Mouse (Mus musculus): Measurements from ENCODE around the gene Cdc42bpg. TPM values are rescaled to one million over a fixed set of nuclear protein-coding genes. Genes with fewer than 3 reads are reported as not detected.

Cdc42bpg gene
- total RNA-seq (2014; rRNA removed) = 3.1 and 6.0 TPM in 2 replicates
- 0.29 and 0.33 TPM in 2 replicates for polyA plus RNA-seq (2015; fragmentation: Nextera tagmentation; extraction: Ambion mirVana)

GRCm38 (mm10) chr19:6306137-6306551 is at the start of gene Cdc42bpg:
Gene Cdc42bpg, plus strand, starts transcription at chr19:6306456.
- peak within 1 kb of the TSS; percentile 65 for H3K4me2 ChIP-seq (ENCODE audit: low read depth, low read length)
- TF ChIP-seq CTCF (IDR thresholded peaks at IDR 0.05; ENCODE audit: low read depth) = no peak
- DNase-seq (ENCODE audit: low spot score) (peak; percentile 68), ATAC-seq (peak; percentile 73)
- peaks cover 7% of the 10 kb centered on the region; the same call in 1 of the 2 replicates for H3K4me1 ChIP-seq (ENCODE audit: insufficient read depth, low read length)
- no peaks in the 10 kb centered on the region for H3K36me3 ChIP-seq (ENCODE audit: insufficient read depth, low read length)
- peak within 1 kb of the TSS; percentile 15; the same call in 1 of the 2 replicates for H3K27ac ChIP-seq
- no peaks in the 10 kb centered on the region for H3K9me3 ChIP-seq (ENCODE audit: low read length)
- H3K4me3 ChIP-seq (ENCODE audit: low read length) = peak within 1 kb of the TSS; percentile 49
- H3K9ac ChIP-seq (replicated peaks; ENCODE audit: low read length) = peak within 1 kb of the TSS; percentile 60
- no peaks in the 10 kb centered on the region for H3K27me3 ChIP-seq (ENCODE audit: insufficient read depth, low read length)
- 2% methylated on average over 35 of the region's 38 CpGs for WGBS

GRCm38 (mm10) chr19:6260428-6260827 is 45.8 kb upstream of the Cdc42bpg start:
- Histone ChIP-seq H3K27me3 (ENCODE audit: insufficient read depth, low read length) (no peaks in the 10 kb centered on the region), H3K36me3 (ENCODE audit: insufficient read depth, low read length) (peaks cover 48% of the 10 kb centered on the region), H3K4me1 (ENCODE audit: insufficient read depth, low read length) (no peaks in the 10 kb centered on the region), H3K9ac (replicated peaks; ENCODE audit: low read length) (no peak overlapping the region), H3K27ac (no peak overlapping the region), H3K4me2 (ENCODE audit: low read depth, low read length) (no peak overlapping the region), H3K9me3 (ENCODE audit: low read length) (no peaks in the 10 kb centered on the region), H3K4me3 (ENCODE audit: low read length) (no peak overlapping the region)
- TF ChIP-seq CTCF (IDR thresholded peaks at IDR 0.05; ENCODE audit: low read depth) = peak; percentile 45; the same call in 1 of the 2 replicates
- 0 out of 2 replicates have a peak, but pooled peaks have one; percentile 18 for ATAC-seq
- WGBS = 72% methylated on average over 2 of the region's 2 CpGs
- DNase-seq (ENCODE audit: low spot score) = peak; percentile 44

GRCm38 (mm10) chr19:6260946-6261345 is 45.3 kb upstream of the Cdc42bpg start:
- TF ChIP-seq CTCF (IDR thresholded peaks at IDR 0.05; ENCODE audit: low read depth) = peak; percentile 53
- no peak overlapping the region for H3K9ac ChIP-seq (replicated peaks; ENCODE audit: low read length)
- WGBS = 80% methylated on average over 4 of the region's 4 CpGs

GRCm38 (mm10) chr19:6261379-6261778 is 44.9 kb upstream of the Cdc42bpg start:
- Histone ChIP-seq H3K4me3 (ENCODE audit: low read length) (no peak overlapping the region), H3K4me1 (ENCODE audit: insufficient read depth, low read length) (no peaks in the 10 kb centered on the region), H3K9me3 (ENCODE audit: low read length) (no peaks in the 10 kb centered on the region), H3K4me2 (ENCODE audit: low read depth, low read length) (no peak overlapping the region), H3K27ac (no peak overlapping the region), H3K36me3 (ENCODE audit: insufficient read depth, low read length) (peaks cover 39% of the 10 kb centered on the region), H3K9ac (replicated peaks; ENCODE audit: low read length) (no peak overlapping the region), H3K27me3 (ENCODE audit: insufficient read depth, low read length) (no peaks in the 10 kb centered on the region)
- no peak for DNase-seq (ENCODE audit: low spot score)
- 94% methylated on average over 14 of the region's 14 CpGs for WGBS
- no peak for TF ChIP-seq CTCF (IDR thresholded peaks at IDR 0.05; ENCODE audit: low read depth)
- no peak for ATAC-seq

More at GRCm38 (mm10) chr19:6260946-6261345, 45.3 kb upstream of the Cdc42bpg start:
- no peaks in the 10 kb centered on the region for H3K27me3 ChIP-seq (ENCODE audit: insufficient read depth, low read length)
- H3K27ac ChIP-seq = no peak overlapping the region
- peaks cover 44% of the 10 kb centered on the region for H3K36me3 ChIP-seq (ENCODE audit: insufficient read depth, low read length)
- H3K4me3 ChIP-seq (ENCODE audit: low read length) = no peak overlapping the region
- no peaks in the 10 kb centered on the region for H3K4me1 ChIP-seq (ENCODE audit: insufficient read depth, low read length)
- H3K4me2 ChIP-seq (ENCODE audit: low read depth, low read length) = no peak overlapping the region
- ATAC-seq (no peak), DNase-seq (ENCODE audit: low spot score) (no peak)
- no peaks in the 10 kb centered on the region for H3K9me3 ChIP-seq (ENCODE audit: low read length)

- Histone ChIP-seq H3K9me3 (ENCODE audit: low read length) (no peaks in the 10 kb centered on the region), H3K4me1 (ENCODE audit: insufficient read depth, low read length) (no peaks in the 10 kb centered on the region), H3K9ac (replicated peaks; ENCODE audit: low read length) (no peak overlapping the region), H3K4me2 (ENCODE audit: low read depth, low read length) (no peak overlapping the region), H3K4me3 (ENCODE audit: low read length) (no peak overlapping the region), H3K27me3 (ENCODE audit: insufficient read depth, low read length) (no peaks in the 10 kb centered on the region), H3K36me3 (ENCODE audit: insufficient read depth, low read length) (peaks cover 37% of the 10 kb centered on the region), H3K27ac (no peak overlapping the region)
- DNase-seq (ENCODE audit: low spot score) (peak; percentile 76), ATAC-seq (no peak)
- TF ChIP-seq CTCF (IDR thresholded peaks at IDR 0.05; ENCODE audit: low read depth) = peak; percentile 97
- 56% methylated on average over 7 of the region's 7 CpGs for WGBS
Observed at GRCm38 (mm10) chr19:6262222-6262621, 44.0 kb upstream of the Cdc42bpg start.

GRCm38 (mm10) chr19:6262839-6263433 is 43.3 kb upstream of the Cdc42bpg start:
- DNase-seq (ENCODE audit: low spot score) = no peak
- Histone ChIP-seq H3K4me3 (ENCODE audit: low read length) (no peak overlapping the region), H3K4me2 (ENCODE audit: low read depth, low read length) (no peak overlapping the region), H3K36me3 (ENCODE audit: insufficient read depth, low read length) (peaks cover 33% of the 10 kb centered on the region), H3K9me3 (ENCODE audit: low read length) (no peaks in the 10 kb centered on the region), H3K4me1 (ENCODE audit: insufficient read depth, low read length) (no peaks in the 10 kb centered on the region), H3K9ac (replicated peaks; ENCODE audit: low read length) (no peak overlapping the region), H3K27me3 (ENCODE audit: insufficient read depth, low read length) (no peaks in the 10 kb centered on the region), H3K27ac (no peak overlapping the region)
- ATAC-seq = no peak
- WGBS = 87% methylated on average over 8 of the region's 8 CpGs
- no peak for TF ChIP-seq CTCF (IDR thresholded peaks at IDR 0.05; ENCODE audit: low read depth)

- Histone ChIP-seq H3K9ac (replicated peaks; ENCODE audit: low read length) (no peak overlapping the region), H3K27ac (no peak overlapping the region), H3K9me3 (ENCODE audit: low read length) (no peaks in the 10 kb centered on the region), H3K27me3 (ENCODE audit: insufficient read depth, low read length) (no peaks in the 10 kb centered on the region), H3K36me3 (ENCODE audit: insufficient read depth, low read length) (peaks cover 22% of the 10 kb centered on the region; the same call in 1 of the 2 replicates), H3K4me2 (ENCODE audit: low read depth, low read length) (no peak overlapping the region), H3K4me1 (ENCODE audit: insufficient read depth, low read length) (no peaks in the 10 kb centered on the region), H3K4me3 (ENCODE audit: low read length) (no peak overlapping the region)
- DNase-seq (ENCODE audit: low spot score) = no peak
- ATAC-seq = no peak
- no peak for TF ChIP-seq CTCF (IDR thresholded peaks at IDR 0.05; ENCODE audit: low read depth)
- 77% methylated on average over 9 of the region's 9 CpGs for WGBS
Observed at GRCm38 (mm10) chr19:6264200-6264599, 42.1 kb upstream of the Cdc42bpg start.

Data from hindbrain, postnatal 0 days (tissue).